Mouse (Mus musculus): Measurements from ENCODE around the gene Dtnbp1. TPM values are rescaled to one million over a fixed set of nuclear protein-coding genes. Genes with fewer than 3 reads are reported as not detected.
A peak's percentile ranks its signal among the peaks of the same experiment; 100 is the strongest.

The Dtnbp1 gene
- total and polyA plus RNA-seq, 3 experiments: 24.2 to 59.5 TPM; not detected in 1

- DNase-seq (ENCODE audit: low read depth, low spot score): peak; percentile 81
Observed at GRCm38 (mm10) chr13:45000836-45001227, 1.1 kb downstream of the Dtnbp1 start.

GRCm38 (mm10) chr13:44999211-44999610, 2.7 kb downstream of the Dtnbp1 start:
- Histone ChIP-seq H3K9ac (ENCODE audit: control insufficient read depth, low read depth, low read length, poor library complexity, severe bottlenecking) (no peak overlapping the region), H3K27me3 (ENCODE audit: control insufficient read depth in 1 of 2, insufficient read depth in 2 of 2, low read length in 2 of 2) (no peaks in the 10 kb centered on the region), H3K9me3 (replicated peaks; ENCODE audit: insufficient read depth, low read length) (no peaks in the 10 kb centered on the region), H3K27ac (ENCODE audit: control insufficient read depth, low read depth, low read length) (no peak overlapping the region), H3K79me2 (ENCODE audit: control insufficient read depth, insufficient read depth, low read length, poor library complexity) (peaks cover 22% of the 10 kb centered on the region), H3K36me3 (ENCODE audit: control insufficient read depth in 1 of 2, insufficient read depth in 2 of 2, low read length in 2 of 2) (peaks cover 0 to 21% of the 10 kb centered on the region in 2 experiments; a peak in 2 of 4 replicates), H3K4me3 (ENCODE audit: control insufficient read depth in 1 of 2, insufficient read depth in 1 of 2, low read depth in 2 of 2, low read length in 2 of 2) (no peak overlapping the region), H3K4me1 (ENCODE audit: control insufficient read depth in 1 of 2, insufficient read depth in 2 of 2, low read length in 2 of 2) (peaks cover 2 to 8% of the 10 kb centered on the region in 2 experiments; a peak in 3 of 4 replicates)
- no peak for DNase-seq (ENCODE audit: low read depth, low spot score)
- TF ChIP-seq SIN3A (IDR thresholded peaks at IDR 0.05; ENCODE audit: low read length) (no peak), MYB (IDR thresholded peaks at IDR 0.05; ENCODE audit: low read depth, low read length) (no peak), BHLHE40 (IDR thresholded peaks at IDR 0.05; ENCODE audit: borderline replicate concordance, low read depth, low read length) (no peak), MYC (IDR thresholded peaks at IDR 0.05; ENCODE audit: low read depth, low read length) (no peak), POLR2AphosphoS5 (IDR thresholded peaks at IDR 0.05; ENCODE audit: borderline replicate concordance, low read depth, low read length) (no peak), EP300 (IDR thresholded peaks at IDR 0.05; ENCODE audit: low read depth in 1 of 2, low read length in 2 of 2) (no peak), NRF1 (IDR thresholded peaks at IDR 0.05; ENCODE audit: insufficient read depth, low read depth, low read length, poor library complexity, severe bottlenecking) (no peak), UBTF (IDR thresholded peaks at IDR 0.05; ENCODE audit: borderline replicate concordance, insufficient read depth, low read depth, low read length) (no peak), HCFC1 (IDR thresholded peaks at IDR 0.05; ENCODE audit: low read depth, low read length) (no peak), TBP (IDR thresholded peaks at IDR 0.05; ENCODE audit: low read depth, low read length) (no peak), MEF2A (IDR thresholded peaks at IDR 0.05; ENCODE audit: extremely low read depth, insufficient replicate concordance, low read depth, low read length, poor library complexity, severe bottlenecking) (no peak), TAL1 (IDR thresholded peaks at IDR 0.05; ENCODE audit: low read length) (no peak), MAZ (IDR thresholded peaks at IDR 0.05; ENCODE audit: low read depth, low read length) (no peak), CHD1 (IDR thresholded peaks at IDR 0.05; ENCODE audit: low read depth, low read length) (no peak), ZMIZ1 (IDR thresholded peaks at IDR 0.05; ENCODE audit: low read depth, low read length) (no peak), JUND (IDR thresholded peaks at IDR 0.05; ENCODE audit: low read depth, low read length) (no peak)

More at GRCm38 (mm10) chr13:45000836-45001227, 1.1 kb downstream of the Dtnbp1 start:
- TF ChIP-seq TBP (IDR thresholded peaks at IDR 0.05; ENCODE audit: low read depth, low read length): 0 out of 2 replicates have a peak, but pooled peaks have one; percentile 10
- peak; percentile 55 for TF ChIP-seq MAX (IDR thresholded peaks at IDR 0.05; ENCODE audit: low read length)
- 0 out of 2 replicates have a peak, but pooled peaks have one; percentile 8 for TF ChIP-seq CHD1 (IDR thresholded peaks at IDR 0.05; ENCODE audit: low read depth, low read length)
- TF ChIP-seq MAFK (IDR thresholded peaks at IDR 0.05; ENCODE audit: borderline replicate concordance, low read depth, low read length): no peak
- peak; percentile 80 for TF ChIP-seq MXI1 (IDR thresholded peaks at IDR 0.05; ENCODE audit: low read depth, low read length)
- TF ChIP-seq SMC3 (IDR thresholded peaks at IDR 0.05; ENCODE audit: low read depth, low read length): peak; percentile 10; the same call in 1 of the 2 replicates
- peak; percentile 28 to 52 (median 31); a peak in 5 of 6 replicates for TF ChIP-seq CTCF (IDR thresholded peaks at IDR 0.05 in 2 of 3, conservative IDR thresholded peaks at IDR 0.05 in 1 of 3; ENCODE audit: control insufficient read depth in 1 of 3, insufficient read depth in 1 of 3, low read depth in 2 of 3, low read length in 3 of 3, poor library complexity in 1 of 3, severe bottlenecking in 1 of 3)
- peak; percentile 26; the same call in 1 of the 2 replicates for TF ChIP-seq MAZ (IDR thresholded peaks at IDR 0.05; ENCODE audit: low read depth, low read length)
- no peak for TF ChIP-seq UBTF (IDR thresholded peaks at IDR 0.05; ENCODE audit: borderline replicate concordance, insufficient read depth, low read depth, low read length)
- Histone ChIP-seq H3K4me3 (ENCODE audit: control insufficient read depth in 1 of 2, insufficient read depth in 1 of 2, low read depth in 2 of 2, low read length in 2 of 2) (peak overlapping the region; percentile 69 to 96), H3K27me3 (ENCODE audit: control insufficient read depth in 1 of 2, insufficient read depth in 2 of 2, low read length in 2 of 2) (no peaks in the 10 kb centered on the region), H3K36me3 (ENCODE audit: control insufficient read depth in 1 of 2, insufficient read depth in 2 of 2, low read length in 2 of 2) (peaks cover 0 to 20% of the 10 kb centered on the region in 2 experiments; a peak in 2 of 4 replicates), H3K4me1 (ENCODE audit: control insufficient read depth in 1 of 2, insufficient read depth in 2 of 2, low read length in 2 of 2) (peaks cover 2 to 8% of the 10 kb centered on the region in 2 experiments; a peak in 3 of 4 replicates), H3K9ac (ENCODE audit: control insufficient read depth, low read depth, low read length, poor library complexity, severe bottlenecking) (peak overlapping the region; percentile 80), H3K79me2 (ENCODE audit: control insufficient read depth, insufficient read depth, low read length, poor library complexity) (peaks cover 16% of the 10 kb centered on the region), H3K27ac (ENCODE audit: control insufficient read depth, low read depth, low read length) (peak overlapping the region; percentile 68), H3K9me3 (replicated peaks; ENCODE audit: insufficient read depth, low read length) (no peaks in the 10 kb centered on the region)
